Mouse (Mus musculus): ENCODE data around the gene Doxl2.

DNA sequence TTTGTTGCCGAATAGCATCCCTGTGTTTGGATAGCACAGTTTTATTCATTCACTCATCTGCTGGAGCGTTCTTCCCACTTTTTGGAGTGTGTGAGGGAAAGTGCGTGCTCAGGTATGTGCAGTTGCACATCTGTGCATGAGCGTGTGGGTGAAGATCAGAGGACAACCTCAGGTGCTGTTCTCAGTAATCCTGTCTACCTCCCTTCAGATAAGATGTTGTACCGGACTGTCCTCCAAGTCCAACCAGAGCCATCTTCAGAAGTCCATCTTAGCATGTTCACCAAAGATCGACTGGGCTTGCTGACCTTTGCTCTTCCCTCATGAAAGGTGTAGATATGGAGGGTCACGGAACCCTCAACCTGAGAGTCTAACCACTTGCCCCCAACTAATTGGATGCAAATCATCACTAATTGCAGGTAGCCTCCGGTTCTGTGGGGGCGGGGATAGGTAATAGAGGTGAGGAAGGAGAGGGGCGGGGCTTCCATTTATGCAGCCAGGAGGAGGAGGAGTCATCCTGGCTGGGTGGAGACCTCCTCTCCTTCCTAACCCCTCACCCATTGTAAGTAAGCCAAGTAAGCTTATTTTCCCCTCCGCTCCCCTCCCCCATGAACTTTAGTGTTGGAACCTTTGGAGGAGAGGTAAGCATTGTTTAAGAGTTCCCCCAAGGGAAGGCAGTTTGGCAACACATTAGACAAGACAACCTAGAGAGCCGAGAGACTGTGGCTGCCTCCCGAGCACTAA is 33.8 kb downstream of the Doxl2 start:
- TF ChIP-seq EP300 (IDR thresholded peaks at IDR 0.05; ENCODE audit: low read depth) = no peak
- no peak for TF ChIP-seq CTCF (IDR thresholded peaks at IDR 0.05; ENCODE audit: low read depth)
